Mouse (Mus musculus): ENCODE results near the gene Apol9b. TPM values are rescaled to one million over a fixed set of nuclear protein-coding genes. Genes with fewer than 3 reads are reported as not detected.

Gene Apol9b
- total RNA-seq, 2 experiments from 2014 or later = not detected

DNA sequence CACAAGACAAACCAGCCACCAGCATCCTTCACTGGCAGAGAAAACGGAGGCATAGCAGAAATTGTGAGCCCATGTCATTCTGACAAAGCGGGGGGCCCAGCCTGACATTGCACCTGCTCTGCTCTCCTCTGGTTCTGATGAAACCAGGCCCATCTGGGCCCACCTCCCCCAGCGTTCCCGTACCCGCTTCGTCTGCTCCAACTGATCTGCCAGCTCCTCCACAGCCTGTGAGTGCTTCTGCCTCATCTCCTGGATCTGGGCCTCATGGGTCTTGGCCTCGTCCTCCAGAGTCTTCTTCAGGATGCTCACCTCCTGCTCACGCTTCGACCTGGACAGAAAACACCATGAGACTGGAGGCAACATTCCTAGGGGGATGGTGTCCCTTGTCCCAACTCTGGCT, 42.1 kb downstream of the Apol9b start:
- ATAC-seq (replicated peaks; ENCODE audit: low FRiP score, poor library complexity, severe bottlenecking) = no peak

- peak; percentile 90 for ATAC-seq (replicated peaks; ENCODE audit: low FRiP score, poor library complexity, severe bottlenecking)
Observed at GRCm38 (mm10) chr15:77773099-77773915, 44.5 kb downstream of the Apol9b start.

DNA sequence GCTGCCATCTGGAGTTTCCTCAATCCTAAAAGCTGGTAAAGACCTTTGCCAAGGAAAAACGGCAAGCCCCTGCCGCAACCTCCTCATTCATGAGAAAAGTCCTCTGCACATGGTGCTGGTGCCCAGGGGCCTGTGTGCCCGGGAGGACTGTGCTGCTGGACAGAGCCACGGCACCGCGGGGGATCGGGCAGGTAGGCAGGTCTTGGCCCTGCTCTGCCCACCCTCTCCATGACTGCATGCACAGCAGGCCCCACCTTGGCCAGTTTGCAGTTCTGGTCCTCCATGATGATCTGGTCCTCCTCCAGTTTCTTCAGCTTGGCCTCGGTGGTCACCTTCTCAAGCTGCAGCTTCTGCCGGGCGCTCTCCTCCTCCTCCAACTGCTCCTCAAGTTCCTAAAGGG, 45.5 kb downstream of the Apol9b start:
- no peak for ATAC-seq (replicated peaks; ENCODE audit: low FRiP score, poor library complexity, severe bottlenecking)

GRCm38 (mm10) chr15:77775186-77775963, 46.5 kb downstream of the Apol9b start:
- peak; percentile 45 for ATAC-seq (replicated peaks; ENCODE audit: low FRiP score, poor library complexity, severe bottlenecking)

- 0 out of 2 replicates have a peak, but pooled peaks have one; percentile 31 for ATAC-seq (replicated peaks; ENCODE audit: low FRiP score, poor library complexity, severe bottlenecking)
Observed at GRCm38 (mm10) chr15:77782449-77783014, 53.7 kb downstream of the Apol9b start.

GRCm38 (mm10) chr15:77784039-77784824, 55.4 kb downstream of the Apol9b start:
- ATAC-seq (replicated peaks; ENCODE audit: low FRiP score, poor library complexity, severe bottlenecking) = no peak

GRCm38 (mm10) chr15:77785807-77786206, 57.0 kb downstream of the Apol9b start:
- no peak for ATAC-seq (replicated peaks; ENCODE audit: low FRiP score, poor library complexity, severe bottlenecking)

Other genes starting within 250 kb of the Apol9b start
- gene Apol11a, start 220.8 kb upstream of the Apol9b start, total RNA-seq (2015; ENCODE audit: low replicate concordance) = 18.4 and 21.0 TPM in 2 replicates
- 75.1 and 111 TPM in 2 replicates for gene Apol11a, start 220.8 kb upstream of the Apol9b start, total RNA-seq (2017; ENCODE audit: low replicate concordance)
- gene Apol7c, start 195.7 kb upstream of the Apol9b start, total RNA-seq (2015; ENCODE audit: low replicate concordance) = 6.1 TPM in 1 of 2 replicates, not detected in the other
- gene Apol7c, start 195.7 kb upstream of the Apol9b start, total RNA-seq (2017; ENCODE audit: low replicate concordance) = 0.26 TPM in 1 of 2 replicates, not detected in the other
- gene 1700025B11Rik, start 167.1 kb upstream of the Apol9b start, total RNA-seq (2015; ENCODE audit: low replicate concordance) = not detected in 2 replicates
- not detected in 2 replicates for gene 1700025B11Rik, start 167.1 kb upstream of the Apol9b start, total RNA-seq (2017; ENCODE audit: low replicate concordance)
- gene Apol10b, start 132.9 kb upstream of the Apol9b start, total RNA-seq (2015; ENCODE audit: low replicate concordance) = not detected in 2 replicates
- 0.90 TPM in 1 of 2 replicates, not detected in the other for gene Apol10b, start 132.9 kb upstream of the Apol9b start, total RNA-seq (2017; ENCODE audit: low replicate concordance)
- not detected in 2 replicates for gene Gm36245, start 129.8 kb upstream of the Apol9b start, total RNA-seq (2015; ENCODE audit: low replicate concordance)
- gene Gm36245, start 129.8 kb upstream of the Apol9b start, total RNA-seq (2017; ENCODE audit: low replicate concordance) = not detected in 2 replicates
- gene Apol11b, start 85.8 kb upstream of the Apol9b start, total RNA-seq (2015; ENCODE audit: low replicate concordance) = 138 and 145 TPM in 2 replicates
- gene Apol11b, start 85.8 kb upstream of the Apol9b start, total RNA-seq (2017; ENCODE audit: low replicate concordance) = 338 and 373 TPM in 2 replicates
- gene Apol7e, start 30.2 kb upstream of the Apol9b start, total RNA-seq (2015; ENCODE audit: low replicate concordance) = 0.84 TPM in 1 of 2 replicates, not detected in the other
- gene Apol7e, start 30.2 kb upstream of the Apol9b start, total RNA-seq (2017; ENCODE audit: low replicate concordance) = not detected in 2 replicates
- 160 and 228 TPM in 2 replicates for gene Apol8, start 28.0 kb downstream of the Apol9b start, total RNA-seq (2015; ENCODE audit: low replicate concordance)
- 210 and 246 TPM in 2 replicates for gene Apol8, start 28.0 kb downstream of the Apol9b start, total RNA-seq (2017; ENCODE audit: low replicate concordance)
- 104 and 105 TPM in 2 replicates for gene Myh9, start 113.1 kb downstream of the Apol9b start, total RNA-seq (2015; ENCODE audit: low replicate concordance)
- gene Myh9, start 113.1 kb downstream of the Apol9b start, total RNA-seq (2017; ENCODE audit: low replicate concordance) = 198 and 213 TPM in 2 replicates
- 151 and 152 TPM in 2 replicates for gene Txn2, start 200.0 kb downstream of the Apol9b start, total RNA-seq (2015; ENCODE audit: low replicate concordance)
- 30.3 and 35.2 TPM in 2 replicates for gene Txn2, start 200.0 kb downstream of the Apol9b start, total RNA-seq (2017; ENCODE audit: low replicate concordance)
- gene Foxred2, start 227.7 kb downstream of the Apol9b start, total RNA-seq (2015; ENCODE audit: low replicate concordance) = 3.4 and 4.3 TPM in 2 replicates
- 1.2 and 1.4 TPM in 2 replicates for gene Foxred2, start 227.7 kb downstream of the Apol9b start, total RNA-seq (2017; ENCODE audit: low replicate concordance)
- 85.1 and 85.8 TPM in 2 replicates for gene Eif3d, start 241.8 kb downstream of the Apol9b start, total RNA-seq (2015; ENCODE audit: low replicate concordance)
- 66.9 and 68.2 TPM in 2 replicates for gene Eif3d, start 241.8 kb downstream of the Apol9b start, total RNA-seq (2017; ENCODE audit: low replicate concordance)